11 mouse cellular contexts compared by ENCODE assay signal in genomic region chr10:95074959-95075590, GRCm38 (mm10).
DNase-seq lines count a peak whose midpoint lies in the region; ATAC-seq and TF ChIP-seq lines count a peak whose summit lies in the region.
"Had no signal": no experiment of that assay in that cellular context is flagged by ENCODE, and none has a peak within 500 bp of the region (broad histone marks: within the 10 kb centered on the region; RNA-seq: fewer than 3 reads in every experiment).

No protein-coding gene starts in this region.

- no peaks in the 10 kb centered on the region for H3K36me3 ChIP-seq in forebrain, postnatal 0 days (ENCODE audit: insufficient read depth)
- no peaks in the 10 kb centered on the region for H3K36me3 ChIP-seq in forebrain, embryonic 15.5 days
- H3K36me3 ChIP-seq in lung, embryonic 16.5 days (ENCODE audit: control insufficient read depth, insufficient read depth, low read length) = no peaks in the 10 kb centered on the region
- H3K36me3 ChIP-seq: neural tube, embryonic 12.5 days had no signal

- no peak overlapping the region for H3K9ac ChIP-seq in forebrain, postnatal 0 days
- no peak overlapping the region for H3K9ac ChIP-seq in forebrain, embryonic 15.5 days (replicated peaks)
- H3K9ac ChIP-seq in lung, embryonic 16.5 days (ENCODE audit: low read length) = no peak overlapping the region
- H3K9ac ChIP-seq: neural tube, embryonic 12.5 days had no signal

- TF ChIP-seq CTCF in forebrain, postnatal 0 days (IDR thresholded peaks at IDR 0.05; ENCODE audit: low read depth) = no peak

- WGBS in forebrain, postnatal 0 days = 55% methylated on average over 5 of the region's 5 CpGs
- 55% methylated on average over 5 of the region's 5 CpGs for WGBS in forebrain, embryonic 15.5 days
- WGBS in lung, embryonic 16.5 days = 40% methylated on average over 5 of the region's 5 CpGs

- peak; percentile 30 for DNase-seq in forebrain, postnatal 0 days
- peak; percentile 32 for DNase-seq in right cerebral cortex, adult 18-20 months
- DNase-seq in right cerebral cortex, postnatal 4 days = no peak
- no peak for DNase-seq in ovary, postnatal 36 days (ENCODE audit: low spot score)
- no peak for DNase-seq in layer of hippocampus, postnatal 36 days
- no peak for DNase-seq in urinary bladder, adult 2 months (ENCODE audit: low spot score)
- DNase-seq: cerebellum, adult 9-10 months; kidney, postnatal 10 days had no signal

- no peak overlapping the region for H3K4me3 ChIP-seq in forebrain, postnatal 0 days (ENCODE audit: low read depth, low read length)
- H3K4me3 ChIP-seq in forebrain, embryonic 15.5 days = no peak overlapping the region
- no peak overlapping the region for H3K4me3 ChIP-seq in lung, embryonic 16.5 days (ENCODE audit: low read length)
- H3K4me3 ChIP-seq: neural tube, embryonic 12.5 days had no signal

- peak; percentile 53 for ATAC-seq in forebrain, postnatal 0 days
- no peak for ATAC-seq in forebrain, embryonic 15.5 days (replicated peaks)
- peak; percentile 92 for ATAC-seq in lung, embryonic 16.5 days (ENCODE audit: low read depth)

- no peaks in the 10 kb centered on the region for H3K27me3 ChIP-seq in forebrain, postnatal 0 days (ENCODE audit: insufficient read depth, low read length)
- no peaks in the 10 kb centered on the region for H3K27me3 ChIP-seq in forebrain, embryonic 15.5 days
- H3K27me3 ChIP-seq in lung, embryonic 16.5 days (ENCODE audit: control insufficient read depth, insufficient read depth, low read depth, low read length) = no peaks in the 10 kb centered on the region
- H3K27me3 ChIP-seq: neural tube, embryonic 12.5 days had no signal

- H3K9me3 ChIP-seq in forebrain, postnatal 0 days (ENCODE audit: low read length) = no peaks in the 10 kb centered on the region
- H3K9me3 ChIP-seq in forebrain, embryonic 15.5 days = no peaks in the 10 kb centered on the region
- H3K9me3 ChIP-seq in lung, embryonic 16.5 days (ENCODE audit: control insufficient read depth, low read length) = no peaks in the 10 kb centered on the region
- H3K9me3 ChIP-seq: neural tube, embryonic 12.5 days had no signal

- H3K4me1 ChIP-seq in forebrain, postnatal 0 days (ENCODE audit: insufficient read depth) = peaks cover 7% of the 10 kb centered on the region
- peaks cover 17% of the 10 kb centered on the region for H3K4me1 ChIP-seq in forebrain, embryonic 15.5 days
- peaks cover 7% of the 10 kb centered on the region; the same call in 1 of the 2 replicates for H3K4me1 ChIP-seq in lung, embryonic 16.5 days (replicated peaks; ENCODE audit: control insufficient read depth, insufficient read depth, low read length)
- H3K4me1 ChIP-seq: neural tube, embryonic 12.5 days had no signal

- H3K27ac ChIP-seq in forebrain, postnatal 0 days (ENCODE audit: low read depth, low read length) = no peak overlapping the region
- no peak overlapping the region for H3K27ac ChIP-seq in forebrain, embryonic 15.5 days (replicated peaks)
- H3K27ac ChIP-seq in lung, embryonic 16.5 days (ENCODE audit: low read length) = peak overlapping the region; percentile 72
- H3K27ac ChIP-seq: neural tube, embryonic 12.5 days had no signal

- no peak overlapping the region for H3K4me2 ChIP-seq in forebrain, postnatal 0 days (ENCODE audit: low read depth)
- no peak overlapping the region for H3K4me2 ChIP-seq in forebrain, embryonic 15.5 days (replicated peaks)
- peak overlapping the region; percentile 26 for H3K4me2 ChIP-seq in lung, embryonic 16.5 days (ENCODE audit: low read depth, low read length)
- H3K4me2 ChIP-seq: neural tube, embryonic 12.5 days had no signal

Comparison
In these comparisons a context has a peak if more than half of its experiments do, and no peak if none do; other contexts are left out.
1. DNase-seq: peak in forebrain, postnatal 0 days (single experiment) and right cerebral cortex, adult 18-20 months (single experiment); none in right cerebral cortex, postnatal 4 days (single experiment), ovary, postnatal 36 days (single experiment), layer of hippocampus, postnatal 36 days (0 of 2) and urinary bladder, adult 2 months (single experiment).